Mouse (Mus musculus): ENCODE data around the gene Sox12. TPM values are rescaled to one million over a fixed set of nuclear protein-coding genes. Genes with fewer than 3 reads are reported as not detected.
"Not testable (repeated sequence)": the region's sequence is repeated elsewhere in the genome, so short reads cannot be mapped to it uniquely, and the experiment has no call there.

Sox12 gene
- polyA plus RNA-seq, 2 experiments from 2014 or later = 0.32 to 0.73 TPM

- ATAC-seq = no peak
Observed at GRCm38 (mm10) chr2:152399122-152399542, 1.3 kb upstream of the Sox12 start.

- ATAC-seq = peak; percentile 77
Observed at GRCm38 (mm10) chr2:152398691-152399090, 828 bp upstream of the Sox12 start.

- ATAC-seq = peak; percentile 27
Observed at GRCm38 (mm10) chr2:152397004-152397589, 766 bp downstream of the Sox12 start.

- ATAC-seq = peak; percentile 14
Observed at GRCm38 (mm10) chr2:152396110-152397003, 1.5 kb downstream of the Sox12 start.

- ATAC-seq = no peak
Observed at GRCm38 (mm10) chr2:152395271-152395920, 2.5 kb downstream of the Sox12 start.

- no peak for ATAC-seq
Observed at GRCm38 (mm10) chr2:152393225-152394017, 4.4 kb downstream of the Sox12 start.

GRCm38 (mm10) chr2:152392786-152393185 lies 5.1 kb downstream of the Sox12 start:
- peak; percentile 44 for ATAC-seq

GRCm38 (mm10) chr2:152384191-152384590 lies 13.7 kb downstream of the Sox12 start:
- ATAC-seq = no peak

GRCm38 (mm10) chr2:152376345-152376741 lies 21.5 kb downstream of the Sox12 start, which contains the start of gene Nrsn2:
Nrsn2 (minus strand) TSS chr2:152376638.
- no peak for ATAC-seq

- ATAC-seq = no peak
Observed at GRCm38 (mm10) chr2:152375652-152376344, 22.1 kb downstream of the Sox12 start.

GRCm38 (mm10) chr2:152373547-152373946 lies 24.3 kb downstream of the Sox12 start:
- no peak for ATAC-seq

- no peak for ATAC-seq
Observed at GRCm38 (mm10) chr2:152372661-152373060, 25.2 kb downstream of the Sox12 start.

GRCm38 (mm10) chr2:152372104-152372503 lies 25.8 kb downstream of the Sox12 start:
- peak; percentile 97 for ATAC-seq

GRCm38 (mm10) chr2:152368532-152369140 lies 29.2 kb downstream of the Sox12 start:
- peak; percentile 64 for ATAC-seq

GRCm38 (mm10) chr2:152367917-152368316 lies 29.9 kb downstream of the Sox12 start:
- ATAC-seq = no peak

- peak; percentile 70 for ATAC-seq
Observed at GRCm38 (mm10) chr2:152363245-152364147, 34.4 kb downstream of the Sox12 start.

- ATAC-seq = no peak
Observed at GRCm38 (mm10) chr2:152361193-152361592, 36.7 kb downstream of the Sox12 start.

GRCm38 (mm10) chr2:152360271-152360775 lies 37.5 kb downstream of the Sox12 start:
- peak; percentile 78 for ATAC-seq

- ATAC-seq = peak; percentile 3
Observed at GRCm38 (mm10) chr2:152359616-152360015, 38.2 kb downstream of the Sox12 start.

GRCm38 (mm10) chr2:152358977-152359376 lies 38.9 kb downstream of the Sox12 start:
- not testable (repeated sequence) for ATAC-seq
